Mouse (Mus musculus) ES-Bruce4 (cell line): ENCODE results near the gene Asb13.

Source experiments
- CTCF ChIP-seq: IDR thresholded peaks from one replicate; pipeline ENCODE4 v1.8.1; 2011; ENCODE audit warnings: low read depth, low read length
- POLR2A ChIP-seq: IDR thresholded peaks from one replicate; pipeline ENCODE4 v1.8.1; 2011; ENCODE audit warnings: low read length; ENCODE audit not compliant: insufficient read depth

DNA sequence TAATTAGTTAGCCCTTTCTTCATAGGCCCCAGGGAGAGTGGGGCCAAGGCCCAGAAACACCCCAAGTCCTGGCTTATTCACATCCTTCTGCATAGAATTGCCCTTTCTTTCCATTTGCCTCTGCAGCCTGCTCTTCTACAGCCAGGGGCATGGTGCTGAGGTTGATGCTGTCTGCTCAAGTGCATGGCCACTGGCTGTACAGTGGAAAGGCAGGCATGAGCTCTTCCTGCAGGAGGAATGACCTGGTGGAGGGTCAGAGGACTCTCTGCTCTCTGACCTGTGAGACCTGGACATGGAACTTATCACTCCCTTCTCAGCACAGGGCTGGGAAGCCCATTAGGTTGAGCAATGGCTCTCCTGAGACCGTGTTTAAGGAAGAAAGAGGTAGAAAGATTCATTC is 35.8 kb downstream of the Asb13 start:
- TF ChIP-seq CTCF (no peak), POLR2A (no peak)
